Mouse (Mus musculus) Muller cell, postnatal 12 days (primary cell): ENCODE data around the gene Tedc1.

Experiments used
- DNase-seq: peaks from one replicate; pipeline ENCODE4 v3.0.0-alpha.2; 2015; ENCODE audit errors: inconsistent ontology term

The Tedc1 gene

DNA sequence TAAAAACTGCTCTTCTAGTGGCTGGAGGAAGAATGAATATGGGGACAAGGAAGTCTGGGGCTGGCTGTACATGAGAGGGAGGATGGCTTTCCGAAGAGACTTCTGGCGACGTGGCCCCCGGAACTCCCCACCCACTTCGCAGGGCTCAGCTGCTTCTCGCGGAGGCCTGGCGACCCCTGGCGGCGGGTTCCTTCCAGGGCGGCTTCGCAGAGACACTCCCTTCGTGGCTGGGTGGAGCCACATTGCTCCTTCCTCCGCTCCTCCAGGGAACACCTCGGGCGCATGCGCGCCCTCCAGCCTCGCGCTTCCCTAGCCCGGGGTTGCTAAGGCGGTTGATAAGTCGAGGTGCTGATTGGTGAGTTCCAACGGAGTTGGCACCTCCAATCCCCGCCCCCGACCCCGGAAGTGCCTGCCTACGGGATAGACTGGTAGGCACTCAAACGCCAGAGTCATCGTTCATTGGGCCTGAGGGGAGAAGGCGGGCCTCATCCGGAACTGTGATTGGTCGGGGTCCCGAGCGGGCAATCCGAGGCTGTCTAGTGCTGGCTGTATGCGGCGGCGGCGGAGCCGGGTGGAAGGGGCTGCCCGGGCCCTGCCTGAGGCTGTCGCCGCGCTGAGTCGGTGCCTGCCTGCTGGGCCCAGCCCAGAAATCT, at the start of gene Tedc1:
Tedc1 (plus strand) TSS at position 535 of the 653 bp plus-strand sequence.
- DNase-seq: peak; percentile 100

DNA sequence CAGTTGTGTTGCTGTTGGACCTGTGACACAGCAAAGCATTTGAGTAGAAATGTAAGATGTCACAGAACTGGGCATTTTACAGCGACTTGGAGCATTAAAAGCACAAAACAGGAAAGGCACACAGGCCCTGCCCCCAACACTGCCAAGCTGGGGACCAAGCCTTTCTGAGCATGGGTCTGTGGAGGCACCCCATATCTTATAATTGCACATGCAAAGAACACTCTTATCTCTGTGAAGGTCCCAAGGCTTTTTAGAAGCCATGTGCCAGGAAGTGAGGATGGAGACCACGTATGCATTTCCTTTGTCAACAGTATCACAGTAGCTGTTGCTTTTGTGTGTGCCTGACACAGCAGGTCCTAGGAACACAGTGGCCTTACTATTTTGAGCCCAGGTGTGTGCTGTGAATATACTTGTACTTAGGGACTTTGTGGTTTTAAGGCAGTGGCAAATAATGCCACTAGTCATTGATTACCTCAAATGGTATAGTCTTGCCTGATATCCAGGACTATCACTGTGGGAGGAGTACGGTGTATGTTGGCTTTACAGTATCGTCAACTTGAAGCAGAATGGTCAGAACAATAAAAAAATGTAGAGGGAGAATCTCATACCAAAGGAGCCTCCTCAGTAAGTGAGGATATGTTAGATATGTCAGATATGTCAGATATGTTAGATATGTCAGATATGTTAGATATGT, 48.6 kb upstream of the Tedc1 start:
- DNase-seq: no peak

DNA sequence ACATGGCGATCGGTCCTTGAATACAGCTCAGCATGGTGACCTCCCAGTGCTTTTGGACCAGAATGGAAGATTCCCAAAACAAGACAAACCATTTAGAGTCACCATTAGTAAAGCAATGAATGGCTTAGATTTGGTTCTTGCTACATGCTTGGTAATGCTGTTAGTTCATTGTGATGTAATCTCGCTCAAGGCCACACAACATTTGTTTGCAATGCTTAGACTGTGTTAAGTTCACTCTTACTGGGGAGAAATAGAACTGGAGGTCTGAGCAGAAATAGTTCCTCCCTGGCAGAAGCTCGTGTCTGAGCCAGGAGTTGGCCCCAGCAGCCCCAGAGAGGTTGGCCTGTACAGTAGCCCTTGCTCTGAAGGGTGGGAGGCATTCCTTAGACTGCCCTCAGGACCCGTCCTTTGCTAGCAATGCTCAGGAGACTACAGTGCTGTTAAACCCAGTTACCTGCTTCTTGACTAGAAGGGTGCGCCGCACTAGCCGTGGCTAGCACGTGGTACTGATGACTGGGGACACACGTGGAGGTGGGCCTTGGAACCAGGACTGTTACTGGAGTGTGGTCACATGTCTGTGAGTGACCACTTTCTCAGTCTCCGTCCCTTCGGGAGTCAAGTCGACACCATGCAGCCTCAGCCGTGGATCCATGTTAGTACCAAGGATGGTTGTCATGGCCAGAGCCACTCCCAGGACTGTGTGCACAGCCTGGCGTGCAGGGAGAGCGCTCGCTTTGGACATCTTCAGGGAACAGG, 47.5 kb upstream of the Tedc1 start:
- no peak for DNase-seq

DNA sequence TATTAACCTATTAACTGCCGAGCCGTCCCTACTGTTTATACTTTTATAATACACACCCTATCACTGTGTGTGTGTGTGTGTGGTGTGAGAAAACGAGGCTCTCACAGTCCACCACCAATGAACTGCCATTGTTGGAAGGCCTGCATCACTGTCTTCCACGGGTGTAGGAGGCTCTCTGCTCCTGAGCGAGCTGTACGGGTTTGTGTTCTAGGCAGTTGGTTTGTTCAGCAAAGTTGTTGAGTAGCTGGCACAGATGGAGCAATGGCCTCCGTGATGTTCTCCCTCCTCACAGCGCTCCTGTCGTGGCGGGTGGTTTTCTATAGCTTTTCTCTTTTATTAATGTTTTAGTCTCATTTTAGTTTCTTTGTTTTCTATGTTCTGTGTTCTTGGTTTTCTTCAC, 46.4 kb upstream of the Tedc1 start:
- no peak for DNase-seq

DNA sequence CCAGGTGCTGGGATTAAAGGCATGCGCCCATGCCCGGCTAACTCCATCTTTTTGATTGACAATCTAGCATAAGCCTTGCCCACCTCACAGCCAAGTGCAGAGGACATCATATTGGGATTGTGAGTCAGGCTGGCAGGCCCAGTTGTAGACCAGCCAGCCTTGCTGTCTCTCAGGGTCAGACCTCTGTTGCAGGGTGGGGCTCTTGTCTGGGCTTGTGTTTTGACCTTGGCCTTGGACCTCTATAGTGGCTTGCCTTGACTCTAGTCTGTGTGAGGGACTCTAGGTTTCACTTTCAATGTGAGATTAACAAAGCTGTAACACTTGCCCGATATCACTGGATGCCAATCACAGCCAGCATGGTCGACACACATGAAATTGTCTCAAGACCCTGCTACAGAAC, 42.1 kb upstream of the Tedc1 start:
- no peak for DNase-seq

DNA sequence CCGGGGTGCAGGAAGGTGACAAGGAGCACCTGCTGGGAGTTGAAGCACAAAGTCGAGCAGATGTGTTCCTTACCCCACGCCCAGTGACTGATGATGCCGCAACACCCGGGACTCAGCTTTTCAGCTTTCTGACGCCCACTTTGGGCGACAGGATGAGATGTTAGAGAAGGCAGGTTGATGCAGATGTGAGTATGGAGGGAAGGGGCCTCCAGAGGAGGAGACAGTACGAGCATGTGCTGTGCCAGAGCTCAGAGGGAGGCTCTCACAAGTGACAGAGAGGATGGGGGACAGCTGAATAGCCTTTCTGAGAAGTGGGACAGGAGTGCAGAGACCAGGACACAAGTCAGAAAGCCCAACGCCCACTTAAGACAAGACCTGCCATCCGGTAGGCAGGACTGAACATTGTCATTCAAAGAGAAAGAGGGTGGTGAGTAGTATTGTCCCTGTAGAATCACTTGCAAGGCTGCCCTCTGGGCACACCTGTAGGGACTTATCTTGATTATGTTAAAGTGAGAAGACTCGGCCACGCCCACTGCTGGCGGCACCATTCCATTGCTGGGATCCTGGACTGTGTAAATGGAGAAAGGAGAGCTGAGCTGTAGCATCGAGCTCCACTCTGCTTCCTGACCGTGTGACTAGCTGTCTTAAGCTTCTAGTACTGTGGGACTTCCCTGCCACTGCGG, 41.2 kb upstream of the Tedc1 start:
- no peak for DNase-seq

DNA sequence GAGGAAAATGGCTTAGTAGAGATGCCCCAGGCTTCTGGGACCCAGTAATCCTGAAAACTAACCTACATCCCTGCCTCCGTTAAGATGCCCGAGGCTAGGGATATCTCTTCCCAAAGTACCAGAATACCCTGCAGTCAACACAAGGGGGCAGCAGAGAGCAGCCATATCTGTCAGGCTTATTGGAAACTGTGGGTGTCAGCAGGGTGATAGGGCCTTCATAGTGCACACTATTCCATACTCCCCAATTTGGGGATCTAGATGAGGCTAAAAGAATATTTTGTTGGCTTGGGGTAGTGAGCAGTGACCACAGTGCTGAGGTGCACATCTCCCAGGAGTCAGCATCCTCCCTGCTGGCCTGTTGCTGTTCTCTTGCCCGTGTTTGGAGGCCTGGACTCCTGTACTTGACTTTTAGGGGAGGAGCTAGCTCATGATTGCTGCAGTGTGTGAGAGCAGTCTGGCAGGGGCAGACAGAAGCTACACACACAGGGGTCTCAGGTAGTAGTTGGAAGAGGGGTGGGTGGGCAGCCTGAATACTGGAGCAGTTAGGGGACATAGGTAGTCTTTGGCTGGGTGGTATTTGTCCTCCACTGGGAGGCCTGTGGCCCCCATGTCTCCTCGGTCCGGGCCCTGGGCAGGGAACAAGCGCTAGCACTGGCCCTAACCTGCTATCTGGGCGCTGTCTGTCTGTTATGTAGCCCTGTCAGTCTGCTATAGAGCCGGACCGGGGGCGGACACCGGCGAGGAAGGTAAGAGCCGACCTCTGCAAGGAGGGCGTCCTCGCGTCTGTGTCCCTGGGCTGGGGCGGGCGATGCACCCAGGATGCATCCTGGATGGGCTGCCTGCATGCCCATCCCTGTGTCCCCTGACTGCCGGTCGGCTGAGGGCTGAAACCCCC, 36.5 kb upstream of the Tedc1 start:
- peak; percentile 66 for DNase-seq

DNA sequence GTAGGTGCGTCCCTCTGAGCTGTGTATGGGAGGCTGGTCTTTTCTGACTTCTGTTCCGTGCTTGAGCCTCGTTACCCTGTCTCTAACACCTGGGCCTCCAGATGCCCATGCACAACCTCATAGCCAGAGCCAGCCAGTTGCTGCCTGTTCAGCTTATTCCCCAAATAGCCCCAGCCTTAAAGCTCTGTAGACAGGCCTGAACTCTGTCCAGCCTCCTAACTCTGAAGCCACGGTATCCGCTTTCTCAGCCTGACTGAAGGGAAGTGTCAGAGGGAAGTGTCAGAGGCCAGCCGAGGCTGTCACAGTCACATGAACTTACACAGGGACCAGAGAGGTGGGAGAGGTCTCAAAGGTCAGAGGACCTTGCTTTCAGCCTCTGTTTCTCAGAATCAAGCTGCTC, 31.5 kb upstream of the Tedc1 start:
- DNase-seq: no peak

DNA sequence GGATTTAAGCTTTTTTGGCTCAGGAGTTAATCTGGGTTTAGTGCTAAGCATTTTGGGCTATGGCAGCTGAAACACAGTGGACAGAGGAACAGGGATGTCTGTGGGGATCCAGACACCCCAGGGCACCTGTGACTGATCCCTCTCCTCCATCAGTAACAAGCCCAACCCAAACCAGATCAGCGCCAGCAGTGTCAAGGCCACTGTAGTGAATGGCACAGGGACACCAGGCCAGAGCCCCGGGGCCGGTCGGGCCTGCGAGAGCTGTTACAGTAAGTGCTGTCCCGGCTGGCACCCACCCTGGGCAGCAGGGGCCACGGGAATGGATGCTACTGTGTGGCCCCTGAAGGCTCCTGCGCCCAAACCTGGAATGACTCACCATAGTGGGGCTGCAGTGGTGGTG, 25.5 kb upstream of the Tedc1 start:
- no peak for DNase-seq

DNA sequence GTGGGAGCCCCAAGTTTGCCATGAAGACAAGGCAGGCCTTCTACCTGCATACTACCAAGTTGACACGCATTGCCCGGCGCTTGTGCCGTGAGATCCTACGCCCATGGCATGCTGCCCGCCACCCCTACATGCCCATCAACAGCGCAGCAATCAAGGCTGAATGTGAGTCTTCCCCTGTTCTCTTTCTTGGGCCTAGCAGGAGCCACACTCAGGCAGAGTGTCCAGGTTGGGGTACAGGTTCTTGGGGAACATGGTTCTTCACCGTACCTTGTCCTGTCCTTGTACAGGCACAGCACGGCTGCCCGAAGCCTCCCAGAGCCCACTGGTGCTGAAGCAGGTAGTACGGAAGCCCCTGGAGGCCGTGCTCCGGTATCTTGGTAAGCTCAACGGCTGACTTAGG, 24.6 kb upstream of the Tedc1 start:
- no peak for DNase-seq

DNA sequence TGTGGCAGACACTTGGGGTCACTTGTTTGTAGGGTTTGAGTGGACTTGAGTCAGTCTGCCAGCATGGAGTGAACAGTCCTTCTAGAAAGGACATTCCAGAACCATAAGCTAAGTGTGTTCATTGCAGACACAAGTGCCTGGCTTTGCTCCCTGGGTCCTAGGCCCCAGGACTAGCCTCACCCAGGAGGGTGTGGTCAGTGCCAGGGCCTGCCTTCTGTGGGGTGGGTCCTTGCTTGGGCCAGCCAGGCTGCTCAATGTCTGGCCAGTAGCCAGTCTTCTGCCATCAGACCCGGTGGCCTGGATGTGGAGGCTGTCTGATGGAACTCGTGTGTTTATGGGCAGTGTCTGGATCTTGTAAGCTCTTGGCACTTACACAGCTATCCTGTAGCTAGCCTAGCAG, 23.7 kb upstream of the Tedc1 start:
- peak; percentile 86 for DNase-seq

DNA sequence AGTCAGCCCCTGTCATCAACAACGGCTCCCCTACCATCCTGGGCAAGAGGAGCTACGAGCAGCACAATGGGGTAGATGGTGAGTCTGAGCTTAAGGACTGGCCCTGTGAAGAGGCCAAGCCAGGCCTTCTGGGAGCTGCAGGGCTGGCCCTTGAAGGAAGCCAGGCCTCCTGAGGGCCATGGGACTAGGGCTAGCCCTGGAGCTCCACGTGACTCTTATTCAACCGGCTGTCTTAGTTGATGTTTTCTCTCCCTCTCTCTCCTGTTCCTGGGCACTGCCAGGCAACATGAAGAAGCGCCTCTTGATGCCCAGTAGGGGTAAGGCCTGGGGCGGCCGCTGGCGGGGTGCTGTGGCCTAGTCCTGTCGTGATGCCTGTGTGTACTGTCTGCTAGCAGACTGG, 23.0 kb upstream of the Tedc1 start:
- no peak for DNase-seq

DNA sequence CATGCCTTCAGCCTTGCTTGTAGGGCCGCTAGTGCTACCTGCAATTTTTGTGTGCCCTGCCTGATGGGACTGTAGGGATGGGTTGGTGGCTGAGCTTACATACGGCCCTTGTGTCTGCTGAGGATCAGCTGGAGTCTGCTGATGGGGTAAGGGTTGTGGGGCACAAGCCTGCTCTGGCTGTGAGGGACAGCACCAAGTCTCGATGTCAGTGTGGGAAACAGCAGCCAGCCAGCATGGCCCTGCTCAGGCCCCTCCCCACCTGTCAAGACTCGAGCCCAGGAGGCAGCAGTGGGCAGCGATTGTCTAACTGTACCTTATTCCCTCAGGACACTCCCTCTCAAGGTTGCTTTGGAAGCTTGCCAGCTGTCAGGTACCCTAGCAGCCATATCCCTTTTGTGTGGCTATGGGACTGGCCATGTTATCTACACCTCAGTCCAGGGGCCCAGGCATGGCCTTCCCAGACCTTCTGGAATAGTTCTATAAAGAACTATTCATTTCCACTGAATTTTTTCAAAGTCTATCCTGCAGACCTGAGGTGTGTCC, 22.3 kb upstream of the Tedc1 start:
- DNase-seq: no peak

DNA sequence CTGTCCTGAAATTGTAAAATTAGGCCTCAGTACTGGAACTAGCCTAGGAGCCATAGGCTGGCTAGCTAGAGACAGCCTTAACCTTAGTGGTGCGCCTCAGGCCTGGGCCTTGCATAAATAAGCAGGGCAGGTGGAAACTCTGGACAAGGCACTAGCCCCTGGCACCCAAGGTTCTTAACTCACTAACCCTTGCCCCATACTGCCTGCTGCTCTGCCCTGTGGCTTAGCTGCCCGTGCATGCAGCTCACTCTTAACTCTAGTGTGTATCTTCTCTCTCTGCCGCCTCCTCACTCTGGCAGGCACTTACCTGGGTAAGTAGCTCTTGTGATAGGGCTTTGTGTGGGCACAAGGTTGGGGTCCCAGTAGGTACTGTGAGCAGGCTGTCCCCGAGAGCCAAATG, 21.7 kb upstream of the Tedc1 start:
- no peak for DNase-seq

DNA sequence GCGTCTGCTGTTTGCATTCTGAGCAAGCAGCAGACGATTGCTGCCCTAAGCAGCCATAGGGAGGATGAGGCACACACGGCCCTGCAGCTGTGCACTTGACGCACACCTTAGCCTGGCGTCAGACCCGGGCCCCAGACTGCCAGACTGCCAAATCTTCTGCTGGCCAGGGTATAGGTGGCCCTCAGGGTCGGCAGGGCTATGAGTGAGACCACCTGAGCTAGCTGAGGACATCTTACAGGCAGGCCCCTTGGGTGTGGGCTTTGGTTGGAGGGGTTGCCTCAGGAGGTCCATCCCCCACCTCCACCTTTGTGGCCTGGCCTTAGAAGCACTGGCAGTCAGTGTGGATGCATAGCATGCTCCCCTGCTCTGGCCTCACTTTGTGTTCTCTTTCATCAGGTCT, 20.8 kb upstream of the Tedc1 start:
- no peak for DNase-seq

DNA sequence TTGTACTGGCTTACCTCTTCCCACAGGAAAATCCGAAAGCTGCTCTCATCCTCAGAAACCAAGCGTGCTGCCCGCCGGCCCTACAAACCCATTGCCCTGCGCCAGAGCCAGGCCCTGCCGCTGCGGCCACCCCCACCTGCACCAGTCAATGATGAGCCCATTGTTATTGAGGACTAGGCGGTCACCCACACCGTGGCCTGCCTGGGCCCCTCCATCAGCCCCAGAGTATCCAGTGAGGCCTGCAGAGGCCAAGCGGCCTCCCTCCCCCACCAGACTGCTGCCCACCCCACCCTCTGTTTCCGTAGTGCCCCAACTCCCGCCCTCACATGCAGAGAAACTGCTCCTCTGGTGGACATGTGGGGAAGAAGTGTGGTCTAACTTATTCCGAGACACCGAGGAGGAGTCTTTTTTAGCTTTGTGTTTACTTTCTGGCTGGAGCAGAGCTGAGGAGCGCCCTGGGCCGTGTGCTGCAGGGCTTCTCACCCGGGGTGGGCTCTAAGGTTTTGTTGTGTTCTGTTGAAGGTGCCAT, 19.7 kb upstream of the Tedc1 start:
- DNase-seq: no peak

DNA sequence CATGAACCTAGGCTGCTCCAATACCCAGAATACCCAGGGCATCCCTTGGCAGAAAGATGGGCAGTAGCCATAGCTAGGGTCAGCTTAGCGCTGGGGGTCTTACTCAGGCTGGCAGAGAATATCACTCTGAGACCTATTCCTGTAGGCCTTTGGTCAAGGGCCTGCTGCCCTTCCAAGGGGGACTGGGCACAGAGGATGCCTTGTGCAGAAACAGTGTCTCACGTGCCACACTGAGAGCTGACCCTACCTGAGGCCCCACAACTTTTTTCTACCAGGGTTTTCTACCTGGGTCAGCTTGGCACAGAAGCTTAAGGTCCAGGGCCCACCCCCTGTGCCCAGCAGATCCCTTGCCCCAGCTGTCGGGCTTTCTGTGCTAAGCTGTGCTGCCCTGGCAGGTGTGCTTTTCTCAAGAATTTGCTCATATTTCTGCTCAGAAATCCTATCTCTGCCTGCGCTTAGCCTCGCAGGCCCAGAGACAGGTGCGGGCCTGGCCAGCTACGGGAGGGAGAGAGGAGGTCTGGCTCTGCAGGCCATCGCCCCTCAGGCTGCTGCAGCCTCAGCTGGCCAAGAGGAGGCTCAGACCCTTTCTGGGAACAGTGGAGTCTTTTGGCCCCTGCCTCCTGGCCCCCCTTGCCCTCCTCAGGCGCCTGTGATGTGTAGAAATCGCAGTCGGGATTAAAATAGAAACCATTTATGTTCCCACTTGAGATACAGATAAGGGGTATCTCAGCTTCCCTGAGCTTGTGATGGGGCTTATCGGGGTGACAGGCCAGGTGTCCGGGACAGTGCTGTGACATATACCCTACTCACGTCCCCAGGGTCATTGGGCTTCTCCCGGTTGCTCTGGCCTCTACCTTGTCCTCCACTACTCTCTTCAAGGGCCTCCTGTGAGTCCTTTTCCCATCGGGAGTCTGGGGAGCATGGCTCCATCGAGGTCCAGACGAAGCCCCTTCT, 18.7 kb upstream of the Tedc1 start:
- no peak for DNase-seq

DNA sequence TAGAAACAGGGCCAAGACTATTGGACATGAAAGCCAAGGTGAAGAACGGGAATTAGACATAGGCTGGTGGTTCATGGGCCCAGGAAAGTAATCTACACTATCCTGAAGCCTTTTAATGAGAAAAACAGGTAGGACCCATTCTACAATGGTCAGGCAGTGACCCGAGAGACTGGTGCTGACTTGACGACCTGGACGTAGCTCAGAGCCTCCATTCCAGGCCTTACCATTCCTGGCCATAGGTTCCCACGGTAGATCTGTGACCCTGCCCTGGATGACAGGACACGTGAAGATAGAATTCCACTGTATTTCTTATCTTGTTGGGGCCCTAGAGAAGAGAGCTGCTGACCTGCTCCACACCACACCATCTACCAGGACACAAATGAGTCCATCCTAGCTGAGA, 17.9 kb upstream of the Tedc1 start:
- no peak for DNase-seq
